Mouse (Mus musculus): ENCODE results near the gene Zpld1. TPM values are rescaled to one million over a fixed set of nuclear protein-coding genes. Genes with fewer than 3 reads are reported as not detected.

Gene Zpld1
- polyA plus RNA-seq, 1 experiment from 2014 or later, result not detected

- ATAC-seq (no peak), DNase-seq (no peak)
- H3K4me3 ChIP-seq (ENCODE audit: low read depth, low read length), result no peak overlapping the region
- no peak overlapping the region for H3K9ac ChIP-seq (replicated peaks)
- H3K27me3 ChIP-seq (ENCODE audit: insufficient read depth, low read length), result no peaks in the 10 kb centered on the region
- no peaks in the 10 kb centered on the region for H3K36me3 ChIP-seq (replicated peaks; ENCODE audit: insufficient read depth, low read length)
- H3K4me2 ChIP-seq (ENCODE audit: low read depth, low read length), result no peak overlapping the region
- 83% methylated on average over 1 of the region's 1 CpGs for WGBS (ENCODE audit: insufficient replicate concordance)
- no peaks in the 10 kb centered on the region for H3K9me3 ChIP-seq (ENCODE audit: low read length)
- no peak overlapping the region for H3K27ac ChIP-seq (ENCODE audit: low read depth)
- TF ChIP-seq EP300 (IDR thresholded peaks at IDR 0.05; ENCODE audit: low read depth) (no peak), CTCF (IDR thresholded peaks at IDR 0.05; ENCODE audit: low read depth) (no peak)
- H3K4me1 ChIP-seq (ENCODE audit: insufficient read depth), result no peaks in the 10 kb centered on the region
Measured at GRCm38 (mm10) chr16:55203945-55204344, 93.8 kb downstream of the Zpld1 start.

GRCm38 (mm10) chr16:55190397-55190796 is 107.4 kb downstream of the Zpld1 start:
- H3K9me3 ChIP-seq (ENCODE audit: low read length), result no peaks in the 10 kb centered on the region
- H3K4me1 ChIP-seq (ENCODE audit: insufficient read depth), result no peaks in the 10 kb centered on the region
- H3K36me3 ChIP-seq (replicated peaks; ENCODE audit: insufficient read depth, low read length), result no peaks in the 10 kb centered on the region
- H3K27ac ChIP-seq (ENCODE audit: low read depth), result no peak overlapping the region
- no peak for DNase-seq
- H3K9ac ChIP-seq (replicated peaks), result no peak overlapping the region
- no peak overlapping the region for H3K4me2 ChIP-seq (ENCODE audit: low read depth, low read length)
- WGBS (ENCODE audit: insufficient replicate concordance), result 57% methylated on average over 2 of the region's 2 CpGs
- H3K27me3 ChIP-seq (ENCODE audit: insufficient read depth, low read length), result no peaks in the 10 kb centered on the region
- ATAC-seq, result no peak
- no peak overlapping the region for H3K4me3 ChIP-seq (ENCODE audit: low read depth, low read length)
- TF ChIP-seq EP300 (IDR thresholded peaks at IDR 0.05; ENCODE audit: low read depth), result no peak

GRCm38 (mm10) chr16:55185370-55185769 is 112.4 kb downstream of the Zpld1 start:
- 75% methylated on average over 1 of the region's 1 CpGs for WGBS (ENCODE audit: insufficient replicate concordance)
- ATAC-seq, result no peak
- TF ChIP-seq CTCF (IDR thresholded peaks at IDR 0.05; ENCODE audit: low read depth), result no peak
- Histone ChIP-seq H3K4me3 (ENCODE audit: low read depth, low read length) (no peak overlapping the region), H3K27ac (ENCODE audit: low read depth) (no peak overlapping the region), H3K36me3 (replicated peaks; ENCODE audit: insufficient read depth, low read length) (no peaks in the 10 kb centered on the region), H3K9ac (replicated peaks) (no peak overlapping the region), H3K4me2 (ENCODE audit: low read depth, low read length) (no peak overlapping the region), H3K27me3 (ENCODE audit: insufficient read depth, low read length) (no peaks in the 10 kb centered on the region), H3K4me1 (ENCODE audit: insufficient read depth) (no peaks in the 10 kb centered on the region), H3K9me3 (ENCODE audit: low read length) (no peaks in the 10 kb centered on the region)
- DNase-seq, result no peak

All from liver, postnatal 0 days (tissue).